Mouse (Mus musculus): ENCODE results near the gene Pth1r.

The Pth1r gene

DNA sequence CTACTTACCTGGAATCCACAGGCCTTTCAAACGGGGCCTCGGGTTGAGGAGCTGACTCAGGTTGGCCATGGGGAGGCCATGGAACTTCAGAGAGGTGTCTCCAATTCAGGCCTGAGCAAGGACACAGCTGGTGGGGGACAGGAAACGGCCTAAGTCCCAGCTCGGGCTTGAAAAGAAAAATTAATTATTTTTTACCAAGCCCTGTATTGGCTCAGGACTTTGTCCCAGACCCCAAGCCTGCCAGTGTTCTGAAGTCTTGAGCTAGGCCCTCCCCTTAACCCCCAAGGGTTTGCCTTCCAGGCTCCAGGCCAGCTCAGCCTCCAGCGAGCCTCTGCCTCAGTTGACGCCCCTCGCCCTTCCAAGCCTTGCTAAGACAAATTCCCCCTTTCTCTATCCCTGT is at the start of gene Pth1r:
TSS of gene Pth1r (minus strand) at position 185 of the 400 bp plus-strand sequence.
- DNase-seq (ENCODE audit: low read depth, low spot score): no peak

DNA sequence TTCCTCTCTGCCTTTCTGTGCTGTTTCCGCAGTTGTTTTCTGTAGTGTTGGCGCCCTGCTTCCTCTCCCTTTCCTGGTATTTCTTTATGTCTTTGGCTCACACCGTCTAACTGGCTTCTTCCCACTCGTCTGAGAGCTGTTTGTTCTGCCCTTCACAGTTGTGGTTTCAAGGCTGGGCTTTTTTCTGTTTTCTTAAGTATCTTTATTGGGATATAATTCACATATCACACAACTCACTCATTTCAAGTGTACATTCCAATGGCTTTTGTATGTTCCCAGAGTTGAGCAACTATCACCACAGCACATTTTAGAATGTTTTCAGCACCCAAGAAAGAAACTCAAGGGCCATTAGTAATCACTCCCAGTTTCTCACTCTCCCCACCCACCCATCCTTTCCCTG is 43.5 kb upstream of the Pth1r start:
- no peak for DNase-seq (ENCODE audit: low read depth, low spot score)

DNA sequence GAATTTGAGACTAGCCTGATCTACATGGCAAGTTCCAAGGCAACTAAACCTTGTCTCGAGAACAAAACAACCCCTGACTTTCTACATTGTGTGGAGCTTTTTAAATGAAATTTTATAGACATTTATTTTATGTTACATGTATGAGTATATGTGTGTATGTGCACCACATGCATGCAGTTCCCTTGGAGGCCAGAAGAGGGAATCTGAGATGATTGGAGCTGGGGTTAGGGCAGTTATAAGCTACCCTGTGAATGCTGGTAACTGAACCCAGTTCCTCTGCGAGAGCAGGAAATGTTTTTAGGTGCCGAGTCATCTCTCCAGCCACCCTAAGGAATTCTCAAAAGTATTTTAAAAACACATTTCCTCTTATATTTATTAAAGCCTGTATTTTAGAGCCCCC is 41.2 kb upstream of the Pth1r start:
- DNase-seq (ENCODE audit: low read depth, low spot score): no peak

DNA sequence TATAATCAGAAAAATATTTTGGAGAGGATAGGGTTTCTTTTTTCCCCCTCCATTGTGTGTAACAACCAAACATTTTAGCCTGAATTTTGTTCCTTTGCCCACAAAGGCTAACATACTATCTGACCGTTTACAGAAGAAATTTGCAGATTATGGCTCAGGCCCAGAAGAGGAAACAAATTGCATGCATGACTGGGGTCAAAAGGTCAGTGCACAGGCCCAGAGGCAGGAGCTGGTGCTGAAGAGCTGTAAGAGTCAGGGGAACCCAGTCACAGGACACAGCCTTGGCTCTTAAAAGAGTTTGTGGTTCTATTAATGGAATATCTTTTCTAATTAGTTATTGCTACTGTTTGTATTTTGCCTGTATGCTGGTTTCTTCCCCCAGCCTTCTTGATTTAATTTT is 36.7 kb upstream of the Pth1r start:
- DNase-seq (ENCODE audit: low read depth, low spot score): no peak

DNA sequence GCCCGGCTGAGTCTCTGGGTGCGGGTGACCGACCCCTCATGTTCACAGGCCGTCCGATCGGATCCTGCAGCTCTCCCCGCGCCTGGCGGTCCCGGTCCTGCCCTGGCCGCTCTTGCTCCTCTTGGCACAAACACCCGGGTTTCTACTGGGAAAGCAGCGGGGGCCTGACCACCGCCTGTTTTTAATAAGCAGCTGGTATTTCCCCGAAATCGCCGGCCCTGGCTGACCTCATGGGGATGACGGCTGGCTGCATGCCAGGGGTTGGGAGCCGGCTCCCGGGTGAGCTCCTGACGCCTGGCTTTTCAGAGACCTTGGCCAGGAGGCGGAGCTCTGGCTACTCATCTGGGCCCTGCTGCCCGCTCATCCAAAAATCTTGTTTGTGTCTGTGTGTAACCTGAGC is 34.8 kb upstream of the Pth1r start:
- DNase-seq (ENCODE audit: low read depth, low spot score): no peak

DNA sequence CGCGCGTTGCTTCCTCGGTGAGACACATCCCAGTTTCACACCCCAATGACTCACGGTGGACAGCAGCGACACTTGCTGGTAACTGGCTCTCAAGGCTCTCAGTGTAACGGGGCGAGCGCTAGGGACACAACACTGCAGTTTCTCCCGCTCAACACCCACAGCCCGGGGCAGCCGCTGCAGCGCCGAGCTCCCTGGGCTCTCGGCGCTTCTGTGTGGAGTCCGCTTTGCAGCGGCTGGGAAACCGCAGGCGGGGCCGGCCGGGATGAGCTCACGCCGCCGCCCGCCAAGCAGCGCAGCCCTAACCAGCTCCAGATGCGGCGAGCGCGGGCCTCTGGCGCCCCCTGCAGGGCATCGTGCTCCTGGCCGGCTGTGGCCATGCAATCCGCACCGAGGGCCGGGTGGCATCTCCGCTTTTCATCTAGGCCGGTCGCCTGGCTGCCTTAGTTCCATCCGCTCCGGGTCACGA is 34.3 kb upstream of the Pth1r start:
- peak; percentile 44 for DNase-seq (ENCODE audit: low read depth, low spot score)

DNA sequence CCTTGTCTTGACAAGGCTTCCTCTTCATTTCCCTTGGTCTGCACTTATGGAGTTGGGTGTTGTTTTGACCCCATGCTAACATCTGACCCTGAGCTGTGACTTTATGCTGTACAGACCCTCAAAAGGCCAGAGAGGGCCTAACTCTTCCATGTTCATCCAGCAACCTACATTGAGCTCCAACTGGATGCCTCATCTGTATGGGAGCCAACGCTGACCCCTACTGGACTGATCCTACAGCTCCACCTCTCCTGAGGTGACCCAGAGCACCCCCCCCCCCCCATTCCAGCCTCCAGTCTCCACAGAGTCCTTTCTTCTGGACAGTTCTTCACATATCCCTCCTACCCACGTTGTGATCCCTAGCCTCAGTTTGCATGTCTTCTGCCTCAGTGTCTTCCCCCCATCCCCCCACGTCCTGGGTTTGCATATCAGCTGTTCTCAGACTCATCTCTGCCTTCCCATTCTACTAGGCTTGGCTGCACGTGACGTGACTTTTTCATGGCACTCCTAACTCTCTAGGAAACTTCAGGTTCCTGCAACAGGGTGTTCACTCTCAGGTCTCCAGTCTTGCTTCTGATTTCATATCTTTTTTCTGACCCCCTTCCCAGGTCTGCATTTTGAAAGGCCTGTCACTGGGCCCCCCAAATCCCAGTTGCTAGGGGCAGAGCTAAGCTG is 32.4 kb upstream of the Pth1r start:
- no peak for DNase-seq (ENCODE audit: low read depth, low spot score)

DNA sequence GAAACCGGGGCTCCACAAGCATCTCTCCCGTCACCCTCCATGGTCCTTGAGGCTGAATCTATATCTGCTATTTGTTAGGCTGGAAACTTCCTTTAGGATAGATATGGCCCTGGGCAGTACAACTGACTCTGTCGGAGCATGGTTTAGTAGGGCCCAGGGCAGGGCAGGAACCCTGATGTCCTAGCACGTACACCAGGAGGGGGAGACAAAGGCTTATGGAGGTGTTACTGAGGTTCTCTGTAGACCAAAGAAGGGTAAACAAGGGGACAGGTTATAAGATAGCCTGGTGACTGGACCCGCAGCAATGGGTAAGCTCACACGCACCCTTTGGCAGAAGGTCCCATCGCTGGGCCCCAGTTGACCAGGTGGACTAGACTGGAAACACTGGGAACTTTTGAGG is 31.6 kb upstream of the Pth1r start:
- DNase-seq (ENCODE audit: low read depth, low spot score): no peak

DNA sequence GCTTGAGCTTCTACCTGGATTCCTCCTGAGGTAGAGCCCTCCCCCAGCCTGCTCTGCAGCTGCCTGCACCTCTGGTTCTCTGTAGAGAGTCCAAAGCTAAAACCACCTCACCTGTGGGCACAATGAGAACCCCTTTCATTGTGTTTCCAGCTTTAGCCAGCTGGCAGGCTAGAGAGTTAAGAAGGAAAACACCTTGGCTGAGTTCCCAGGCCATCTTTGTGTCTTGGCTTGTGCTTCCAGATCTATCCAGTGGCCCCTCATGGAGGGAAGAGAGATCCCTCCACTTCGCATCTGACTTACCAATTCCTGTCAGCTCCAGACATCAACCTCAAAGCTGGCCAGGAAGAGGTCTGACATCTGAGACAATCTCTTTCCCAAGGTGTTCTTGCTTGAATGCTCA is 31.2 kb upstream of the Pth1r start:
- no peak for DNase-seq (ENCODE audit: low read depth, low spot score)

DNA sequence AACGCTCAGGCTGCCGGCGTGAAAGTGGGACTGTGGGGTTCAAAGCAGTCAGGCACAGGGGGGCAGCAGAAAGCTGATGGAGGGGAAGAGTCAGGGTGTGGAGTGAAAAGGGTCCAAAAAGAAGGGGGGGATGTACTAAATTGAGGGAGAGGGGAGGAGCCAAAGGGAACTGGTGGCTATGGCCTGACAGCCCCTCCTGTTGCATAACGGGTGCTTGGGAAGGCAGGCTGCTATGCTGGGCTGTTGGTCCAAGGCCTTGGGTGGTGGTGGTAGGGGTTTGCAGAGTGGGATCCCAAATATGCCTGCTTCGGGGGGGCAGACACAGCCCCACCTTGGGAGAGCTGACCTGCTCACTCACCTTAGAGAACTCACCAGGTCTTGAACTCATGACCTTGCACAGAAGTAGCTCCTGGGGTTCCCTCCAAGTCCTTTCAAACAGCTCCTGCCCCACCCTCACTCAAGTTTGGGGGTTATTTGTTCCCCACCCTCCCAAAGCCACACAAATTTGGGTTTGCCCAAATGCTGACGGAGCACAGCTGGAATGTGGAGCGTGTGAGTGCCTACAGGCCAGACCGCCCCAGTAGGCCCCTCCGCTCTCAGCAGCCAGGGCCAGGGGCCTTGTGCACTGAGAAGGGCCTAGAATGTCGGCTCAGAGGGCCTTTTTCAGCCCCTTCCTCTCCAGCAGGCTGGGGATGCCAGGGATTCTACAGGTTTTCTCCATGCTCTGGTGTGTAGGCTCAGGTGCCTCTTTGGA is 28.5 kb upstream of the Pth1r start:
- no peak for DNase-seq (ENCODE audit: low read depth, low spot score)

DNA sequence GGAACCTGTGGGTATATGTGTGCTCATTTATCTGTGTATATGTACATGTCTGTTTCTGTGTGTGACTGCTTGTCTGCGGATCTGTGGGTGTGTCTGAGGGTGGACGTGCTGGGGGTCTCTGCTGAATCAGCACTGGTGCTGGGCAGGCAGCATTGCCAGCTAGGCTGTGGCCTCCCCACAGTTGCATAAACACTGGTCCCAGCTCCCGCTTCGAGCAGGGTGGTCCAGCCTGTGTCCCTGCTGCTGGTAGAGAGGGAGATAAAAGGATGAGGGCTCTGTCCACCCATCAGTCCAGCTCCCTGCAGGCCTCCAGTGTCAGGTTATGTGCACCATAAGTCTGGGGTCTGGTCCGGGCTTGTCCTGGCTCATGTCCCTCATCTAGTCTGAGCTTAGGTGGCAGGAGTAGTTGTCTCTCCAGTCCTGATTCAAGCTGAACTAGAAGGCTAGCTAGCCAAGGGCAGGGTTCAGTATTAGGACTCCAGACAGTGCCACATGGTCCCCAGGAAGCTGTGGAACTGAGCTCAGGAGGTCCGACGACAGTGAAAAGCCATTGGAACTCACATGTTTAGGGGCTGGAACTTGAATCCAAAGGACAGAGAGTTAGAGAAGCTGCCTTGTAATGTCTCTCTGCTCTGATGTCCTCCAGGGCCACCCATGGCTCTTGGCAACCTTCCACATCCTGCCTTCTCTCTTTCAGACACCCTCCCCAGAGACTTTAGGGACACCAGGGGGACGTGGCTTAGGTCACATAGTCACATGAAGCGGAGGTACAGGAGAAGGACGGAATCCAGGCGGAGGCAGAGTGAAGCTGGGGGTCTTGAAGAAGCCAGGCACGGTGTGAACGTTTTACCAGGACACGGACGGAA is 27.7 kb upstream of the Pth1r start:
- DNase-seq (ENCODE audit: low read depth, low spot score): no peak

DNA sequence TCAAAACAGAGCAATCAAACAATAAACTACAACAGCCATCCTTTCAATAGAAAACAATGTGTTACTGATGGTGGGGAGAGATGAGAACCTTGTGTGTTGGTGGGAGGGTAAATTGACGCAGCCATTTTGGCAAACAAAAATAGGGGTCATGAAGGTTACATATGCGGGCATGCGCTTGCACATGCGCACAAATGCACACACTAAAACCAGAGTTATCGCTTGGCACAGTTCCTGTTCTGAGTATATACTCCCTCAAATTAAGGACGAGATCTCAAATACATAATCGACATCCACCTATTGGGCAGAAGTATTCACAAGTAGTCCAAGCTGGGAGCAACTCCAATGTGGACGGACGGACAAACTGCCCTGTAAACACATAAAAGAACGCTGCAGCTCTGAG is 25.4 kb upstream of the Pth1r start:
- DNase-seq (ENCODE audit: low read depth, low spot score): no peak

DNA sequence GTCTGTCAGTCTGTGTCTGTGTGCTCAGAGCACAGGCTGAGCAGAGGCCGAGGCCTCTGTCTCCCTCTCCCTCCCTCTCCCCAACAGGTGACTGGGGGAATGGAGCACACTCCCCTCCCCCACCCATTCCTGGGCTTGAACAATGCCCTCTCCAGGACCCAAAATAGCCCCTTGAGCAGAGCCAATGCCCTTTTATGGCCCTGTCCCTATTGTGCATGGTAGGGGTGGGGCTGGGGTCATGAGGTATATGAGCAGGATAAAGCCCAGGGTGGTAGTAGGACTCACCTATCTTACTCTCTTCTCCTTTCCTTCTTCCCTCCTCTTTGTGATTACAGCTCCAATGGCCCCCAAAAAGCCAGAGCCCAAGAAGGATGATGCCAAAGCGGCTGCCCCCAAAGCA is 16.5 kb upstream of the Pth1r start:
- no peak for DNase-seq (ENCODE audit: low read depth, low spot score)

DNA sequence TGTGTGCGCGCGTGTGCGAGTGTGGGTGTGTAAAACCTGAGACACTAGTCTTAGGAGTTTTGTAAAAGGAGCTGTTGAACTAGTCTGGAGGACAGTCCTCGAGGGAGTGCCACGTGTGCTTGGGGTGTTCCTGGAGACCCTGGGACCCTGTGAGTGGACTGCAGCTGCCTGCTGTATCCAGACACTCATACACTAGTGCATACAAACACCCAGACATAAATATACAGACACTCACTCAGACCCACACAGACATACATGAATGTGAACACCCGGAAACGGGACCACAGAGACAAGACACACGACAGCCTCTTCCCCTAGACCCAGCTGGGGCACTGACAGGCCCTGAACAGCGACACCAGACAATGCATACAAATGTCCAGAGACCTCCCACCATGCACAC is 15.8 kb upstream of the Pth1r start:
- no peak for DNase-seq (ENCODE audit: low read depth, low spot score)

DNA sequence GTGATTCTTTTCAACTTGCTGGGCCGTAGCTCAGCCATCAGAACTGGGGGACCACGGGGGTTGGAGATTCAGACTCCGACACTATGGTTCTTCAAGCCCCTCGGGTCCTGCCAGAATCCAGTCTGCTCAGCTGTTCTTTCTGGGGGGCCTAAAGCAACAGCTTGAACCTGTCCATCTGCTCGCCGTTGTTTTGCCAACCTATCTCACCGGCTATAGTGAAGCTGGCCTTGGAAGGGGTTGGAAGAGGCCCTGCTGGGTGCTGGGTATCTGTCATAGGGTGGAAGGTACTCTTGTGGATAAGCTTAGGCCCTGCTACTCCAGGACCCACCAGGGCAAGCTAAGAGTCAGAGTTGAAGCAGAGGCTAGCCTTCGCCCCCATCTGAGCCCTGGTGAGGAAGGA is 13.9 kb upstream of the Pth1r start:
- no peak for DNase-seq (ENCODE audit: low read depth, low spot score)

DNA sequence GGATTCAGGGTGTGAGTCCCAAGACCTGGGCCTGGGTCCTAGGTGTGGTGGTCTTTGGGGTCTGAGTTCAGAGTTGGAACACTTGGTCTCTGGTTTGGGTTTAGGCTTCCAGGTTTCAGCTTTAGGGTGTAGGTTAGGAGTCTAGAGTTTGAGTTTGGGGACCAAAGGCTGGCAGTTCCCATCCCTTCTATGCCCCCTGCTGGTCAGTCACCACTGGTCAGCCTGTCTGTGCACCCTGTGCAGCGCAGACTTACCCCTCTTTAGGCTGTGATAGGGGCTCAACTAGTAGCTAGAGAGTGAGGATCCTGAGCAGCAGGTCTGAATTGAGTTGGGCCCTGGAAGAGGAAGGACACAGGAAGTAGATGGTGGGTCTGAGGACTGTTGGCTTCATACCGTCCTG is 12.3 kb upstream of the Pth1r start:
- no peak for DNase-seq (ENCODE audit: low read depth, low spot score)

DNA sequence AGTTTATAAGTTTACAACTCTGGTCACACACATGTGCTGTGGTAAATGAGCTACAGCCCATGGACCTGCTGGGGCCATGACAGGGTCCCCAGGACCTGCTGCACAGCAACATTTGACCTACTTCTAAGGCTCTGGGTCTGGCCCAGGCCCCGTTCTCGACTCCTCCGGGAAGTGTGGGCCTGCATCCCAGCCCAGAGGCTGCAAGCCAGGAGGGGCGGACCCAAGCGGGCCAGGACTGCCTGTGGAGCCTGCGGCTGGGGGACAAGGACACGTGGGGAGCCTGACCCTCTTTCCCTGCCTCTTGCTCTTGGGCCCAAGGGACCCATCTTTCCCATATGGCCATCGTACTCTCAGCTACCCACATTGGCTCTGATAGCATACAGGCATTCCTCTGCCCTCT is 11.7 kb upstream of the Pth1r start:
- no peak for DNase-seq (ENCODE audit: low read depth, low spot score)

DNA sequence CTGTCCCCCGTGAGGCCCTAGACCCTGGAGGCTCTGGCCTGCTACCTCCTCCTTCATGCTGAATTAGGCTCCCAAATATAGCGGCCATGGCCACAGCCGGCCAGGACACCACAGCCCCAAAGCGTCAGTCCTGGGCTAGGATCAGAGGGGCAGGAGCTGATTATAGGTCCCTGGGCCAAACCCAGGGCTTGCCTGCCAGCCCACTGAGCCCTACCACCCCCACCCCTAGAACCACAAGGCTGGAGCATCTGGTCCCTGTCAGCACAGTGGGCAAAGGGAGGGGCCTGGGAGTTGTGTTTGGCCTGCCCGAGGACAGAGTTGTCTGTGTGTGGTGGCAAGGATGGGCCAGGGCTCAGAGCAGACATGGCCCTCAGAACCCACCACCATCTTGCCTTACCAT is 10.9 kb upstream of the Pth1r start:
- no peak for DNase-seq (ENCODE audit: low read depth, low spot score)

DNA sequence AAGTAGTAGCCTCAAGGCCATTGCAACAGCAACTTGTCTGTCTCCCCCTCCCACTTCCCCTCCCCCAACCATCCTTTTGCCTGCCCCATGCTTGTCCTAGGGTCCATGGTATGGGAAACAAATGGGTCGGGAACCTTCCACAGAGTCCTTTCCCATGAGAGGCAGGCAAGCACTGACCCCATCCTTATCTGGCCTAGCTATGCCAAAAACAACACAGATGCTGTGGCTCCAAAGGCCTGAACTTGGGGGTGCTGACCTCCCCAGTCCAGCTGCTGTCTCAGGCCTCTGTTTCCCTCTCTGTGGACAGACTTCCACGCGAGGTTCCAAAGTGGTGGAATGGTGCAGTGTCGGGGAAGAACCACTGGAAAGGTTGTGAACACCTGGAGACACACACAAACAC is 6.8 kb upstream of the Pth1r start:
- DNase-seq (ENCODE audit: low read depth, low spot score): no peak

DNA sequence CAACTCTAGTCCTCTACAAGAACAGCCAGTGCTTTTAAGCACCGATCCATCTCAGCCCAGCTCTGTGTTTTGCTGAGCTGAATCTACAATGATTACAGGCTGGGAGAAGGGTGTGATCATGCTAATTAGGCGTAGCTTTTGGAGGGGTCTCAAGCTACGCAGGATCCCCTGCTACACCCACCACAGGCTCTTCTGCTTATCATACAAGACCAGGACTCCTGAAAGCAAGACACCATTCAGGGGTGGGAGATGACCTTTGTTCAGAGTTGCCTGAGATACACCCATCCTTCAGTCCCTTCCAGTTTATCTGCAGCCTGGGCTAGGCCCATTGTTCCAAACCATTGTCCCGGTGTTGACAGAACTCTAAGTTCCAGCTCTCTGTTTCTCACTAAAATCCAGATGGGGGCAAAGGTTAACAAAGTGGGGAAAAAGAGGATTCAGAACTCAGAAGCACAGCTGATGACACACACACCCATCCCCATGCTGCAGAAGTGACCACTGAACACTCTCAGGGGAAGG is 6.0 kb upstream of the Pth1r start:
- no peak for DNase-seq (ENCODE audit: low read depth, low spot score)

DNA sequence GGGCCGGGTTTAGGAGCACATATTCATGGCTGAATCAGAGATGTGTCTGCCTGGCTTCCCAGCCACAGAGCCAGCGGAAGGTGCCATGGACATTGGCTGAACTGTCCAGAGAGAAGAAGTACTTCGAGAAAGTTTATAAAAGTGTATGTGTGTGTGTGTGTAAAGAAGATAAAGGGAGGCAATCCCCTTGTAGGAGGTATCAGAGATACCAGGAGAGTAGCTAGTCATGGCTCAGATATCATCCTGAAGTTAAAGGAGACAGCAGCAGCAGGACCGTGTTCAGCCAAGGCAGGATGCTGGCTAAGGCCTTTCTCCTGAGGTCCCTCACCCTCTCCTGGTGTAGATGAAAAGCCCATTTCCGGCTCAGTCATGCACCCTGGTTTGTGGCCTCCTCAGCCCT is 4.5 kb upstream of the Pth1r start:
- DNase-seq (ENCODE audit: low read depth, low spot score): no peak
